Mouse (Mus musculus): Measurements from ENCODE around the gene Slc13a1.

The Slc13a1 gene

GRCm38 (mm10) chr6:24076089-24076488, 91.8 kb downstream of the Slc13a1 start:
- no peak for DNase-seq (ENCODE audit: low read depth, low spot score)

DNA sequence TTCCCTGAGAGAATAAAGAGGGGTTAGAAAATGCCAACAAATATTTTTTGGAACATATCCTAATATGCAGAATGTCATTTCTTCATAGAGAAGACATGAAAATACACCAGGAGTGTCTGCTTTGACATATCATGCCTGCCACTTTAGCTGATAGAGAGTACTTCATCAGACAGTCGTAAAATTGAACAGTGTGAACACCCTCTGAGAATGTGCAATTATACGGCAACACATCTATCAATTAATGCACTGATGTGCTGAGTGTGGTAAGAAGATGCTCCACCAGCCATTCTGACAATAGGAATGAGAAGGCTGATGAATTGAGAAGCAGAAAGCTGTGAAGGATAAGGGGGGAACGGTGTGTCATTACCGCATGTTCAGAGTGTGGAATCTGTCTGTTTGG, 95.1 kb downstream of the Slc13a1 start:
- DNase-seq (ENCODE audit: low read depth, low spot score), result no peak

DNA sequence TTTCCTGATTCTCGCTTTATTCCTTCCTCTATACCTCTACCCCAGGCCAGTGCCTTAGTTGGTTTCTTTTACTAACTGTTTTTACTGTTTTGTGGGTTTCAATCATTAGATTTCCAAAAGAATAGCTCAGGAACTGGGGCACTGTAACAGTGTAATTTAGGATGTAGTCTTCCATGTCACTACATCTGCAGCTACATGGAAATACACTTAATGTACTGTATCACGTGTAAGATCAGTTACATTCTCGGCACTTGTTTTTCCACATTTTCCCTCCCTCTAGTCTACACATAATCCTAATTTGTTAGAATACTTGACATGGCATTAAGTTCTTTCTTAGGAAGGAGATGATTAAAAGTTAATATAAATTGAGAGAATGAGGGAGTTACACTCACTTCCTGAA, 108.1 kb downstream of the Slc13a1 start:
- no peak for DNase-seq (ENCODE audit: low read depth, low spot score)

DNA sequence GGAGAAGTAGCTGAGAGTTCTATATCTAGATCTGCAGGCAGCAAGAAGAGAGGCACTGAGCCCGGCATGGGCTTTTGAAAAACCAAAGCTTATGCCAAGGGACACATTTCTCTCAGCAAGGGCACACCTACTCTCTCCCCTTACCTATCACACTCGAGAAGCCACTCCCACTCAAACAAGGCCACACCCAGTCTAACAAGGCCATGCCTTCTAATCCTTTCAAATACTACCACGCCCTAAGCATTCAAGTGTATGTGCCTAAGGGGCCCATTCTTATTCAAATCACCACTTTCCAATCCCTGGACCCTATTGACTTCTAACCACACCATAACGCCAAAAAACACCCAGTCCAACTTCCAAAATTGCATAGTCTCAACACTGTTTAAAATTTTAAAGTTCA, 112.8 kb downstream of the Slc13a1 start:
- DNase-seq (ENCODE audit: low read depth, low spot score), result no peak

DNA sequence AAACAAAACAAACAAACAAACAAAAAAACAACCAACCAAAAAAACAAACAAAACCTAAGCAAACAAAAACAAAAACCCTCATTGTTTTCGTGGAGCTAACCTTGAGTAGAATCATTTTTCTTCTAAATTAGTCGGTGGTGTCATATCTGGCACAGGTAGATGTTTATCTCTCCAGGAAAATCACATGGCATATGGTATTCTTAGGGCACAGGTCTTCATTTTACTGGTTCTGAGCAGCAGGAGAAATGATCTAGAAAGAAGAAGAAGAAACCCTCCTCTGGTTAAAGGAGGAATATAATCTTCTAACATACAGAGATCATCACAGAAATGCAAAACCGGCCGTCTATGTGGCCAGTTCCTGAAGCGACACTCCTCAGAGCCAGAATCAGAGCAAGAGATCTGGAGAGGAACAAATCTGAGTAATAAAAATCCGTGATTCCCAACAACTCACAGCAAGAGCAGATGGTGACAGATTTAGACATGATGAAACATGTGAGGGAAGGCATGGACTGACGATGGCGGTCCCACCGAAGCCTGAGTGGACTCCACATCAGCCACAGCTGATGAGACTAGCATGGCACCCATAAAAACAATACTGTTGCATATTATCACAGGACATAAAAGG, 113.7 kb downstream of the Slc13a1 start:
- no peak for DNase-seq (ENCODE audit: low read depth, low spot score)

DNA sequence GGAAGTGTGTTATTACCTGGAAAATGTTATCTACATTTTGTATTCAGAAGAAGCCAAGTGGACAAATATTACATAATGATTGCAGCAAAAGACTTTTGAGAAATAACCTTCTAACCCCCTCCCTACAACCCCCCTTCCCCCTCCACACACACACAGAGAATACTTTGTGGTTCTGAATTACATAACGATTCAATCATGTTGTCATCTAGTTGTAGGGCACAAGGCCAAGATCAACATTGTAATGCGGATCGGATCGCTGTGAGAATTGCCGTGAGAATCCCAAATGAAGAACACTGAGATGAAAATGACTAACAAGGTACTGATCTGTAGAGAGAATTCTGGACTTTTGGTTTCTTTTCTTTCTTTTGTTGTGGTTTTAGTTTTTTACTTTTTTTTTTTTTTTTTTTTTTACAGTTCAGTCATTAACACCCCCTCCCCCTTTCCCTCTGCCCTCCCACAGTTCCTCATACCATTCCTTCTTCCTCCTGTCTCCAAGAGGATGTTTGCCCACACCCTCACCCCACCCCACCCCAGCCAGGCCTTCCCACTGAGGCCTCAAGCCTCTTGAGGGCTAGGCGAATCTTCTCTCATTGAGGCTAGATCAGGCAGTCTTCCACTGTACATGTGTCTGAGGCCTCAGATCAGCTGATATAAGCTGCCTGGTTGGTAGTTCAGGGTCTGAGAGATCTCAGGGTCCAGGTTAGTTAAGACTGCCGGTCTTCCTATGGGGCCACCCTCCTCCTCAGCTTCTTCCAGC, 120.7 kb downstream of the Slc13a1 start:
- peak; percentile 52 for DNase-seq (ENCODE audit: low read depth, low spot score)

- DNase-seq (ENCODE audit: low read depth, low spot score), result no peak
Measured at GRCm38 (mm10) chr6:24043496-24043895, 124.4 kb downstream of the Slc13a1 start.

Data from mesoderm, embryonic 11.5 days (tissue).